Mouse (Mus musculus) lung, postnatal 0 days (tissue): Measurements from ENCODE around the gene Ngdn.

Experiments
- CTCF ChIP-seq: IDR thresholded peaks from 2 replicates; pipeline ENCODE4 v1.5.1; 2016; ENCODE audit warnings: antibody characterized with exemption, mild to moderate bottlenecking
- EP300 ChIP-seq: IDR thresholded peaks from 2 replicates; pipeline ENCODE4 v1.6.1; 2016; ENCODE audit warnings: antibody characterized with exemption, mild to moderate bottlenecking, control low read depth

GRCm38 (mm10) chr14:54974068-54974791 is 41.0 kb upstream of the Ngdn start:
- no peak for TF ChIP-seq CTCF
- no peak for TF ChIP-seq EP300
